Mouse (Mus musculus) cerebellum, postnatal 4 days (tissue): ENCODE results near the gene Ppp2r3a.

ENCODE experiments used
- DNase-seq, 2 experiments: peaks; one replicate each; pipeline ENCODE4 v3.0.0; 2022; ENCODE audit warnings: low spot score in 2 of 2, mixed read lengths in 1 of 2

Ppp2r3a gene

GRCm38 (mm10) chr9:101152872-101153271 is 98.7 kb downstream of the Ppp2r3a start:
- DNase-seq: no peak

- DNase-seq: no peak
Observed at GRCm38 (mm10) chr9:101143635-101144034, 108.0 kb downstream of the Ppp2r3a start.

GRCm38 (mm10) chr9:101114182-101114884 is 137.3 kb downstream of the Ppp2r3a start:
- DNase-seq: no peak

GRCm38 (mm10) chr9:101113317-101113716 is 138.3 kb downstream of the Ppp2r3a start:
- DNase-seq: no peak

- no peak for DNase-seq
Observed at GRCm38 (mm10) chr9:101110013-101110412, 141.6 kb downstream of the Ppp2r3a start.

- DNase-seq: no peak
Observed at GRCm38 (mm10) chr9:101107386-101107785, 144.2 kb downstream of the Ppp2r3a start.

- DNase-seq: no peak
Observed at GRCm38 (mm10) chr9:101105735-101106134, 145.9 kb downstream of the Ppp2r3a start.

GRCm38 (mm10) chr9:101104931-101105330 is 146.7 kb downstream of the Ppp2r3a start:
- DNase-seq: no peak

GRCm38 (mm10) chr9:101102288-101102687 is 149.3 kb downstream of the Ppp2r3a start:
- no peak for DNase-seq

GRCm38 (mm10) chr9:101101547-101101946 is 150.0 kb downstream of the Ppp2r3a start:
- no peak for DNase-seq

GRCm38 (mm10) chr9:101100163-101100562 is 151.4 kb downstream of the Ppp2r3a start:
- DNase-seq: no peak

- no peak for DNase-seq
Observed at GRCm38 (mm10) chr9:101099445-101099844, 152.2 kb downstream of the Ppp2r3a start.

GRCm38 (mm10) chr9:101097542-101097941 is 154.1 kb downstream of the Ppp2r3a start:
- no peak for DNase-seq

- DNase-seq: no peak
Observed at GRCm38 (mm10) chr9:101096461-101096860, 155.1 kb downstream of the Ppp2r3a start.

GRCm38 (mm10) chr9:101095425-101095824 is 156.2 kb downstream of the Ppp2r3a start:
- DNase-seq: no peak

- no peak for DNase-seq
Observed at GRCm38 (mm10) chr9:101083728-101084127, 167.9 kb downstream of the Ppp2r3a start.

GRCm38 (mm10) chr9:101080046-101080685 is 171.4 kb downstream of the Ppp2r3a start:
- no peak for DNase-seq

GRCm38 (mm10) chr9:101078579-101078978 is 173.0 kb downstream of the Ppp2r3a start:
- no peak for DNase-seq

GRCm38 (mm10) chr9:101077486-101077885 is 174.1 kb downstream of the Ppp2r3a start:
- no peak for DNase-seq

GRCm38 (mm10) chr9:101076095-101076875 is 175.3 kb downstream of the Ppp2r3a start:
- no peak for DNase-seq

GRCm38 (mm10) chr9:101075694-101076093 is 175.9 kb downstream of the Ppp2r3a start:
- no peak for DNase-seq

GRCm38 (mm10) chr9:101075091-101075581 is 176.5 kb downstream of the Ppp2r3a start:
- DNase-seq: no peak
